Mouse (Mus musculus) forebrain, embryonic 11.5 days (tissue): Measurements from ENCODE around the gene Washc1. TPM values are rescaled to one million over a fixed set of nuclear protein-coding genes. Genes with fewer than 3 reads are reported as not detected.
"Not testable (repeated sequence)": the region's sequence is repeated elsewhere in the genome, so short reads cannot be mapped to it uniquely, and the experiment has no call there.

Experiments used
- ATAC-seq: fragments of 200-750 bp; cut with Nextera tagmentation; replicated peaks from 2 replicates; pipeline ENCODE4 v1.8.0; 2017; ENCODE audit warnings: moderate TSS enrichment; ENCODE audit not compliant: low FRiP score
- DNase-seq: peaks from one replicate; pipeline ENCODE4 v3.0.0-alpha.2; 2017; ENCODE audit warnings: low spot score
- H3K27ac ChIP-seq: fragments of 300-500 bp; sonication (generic); 2 replicates; pipeline ENCODE4 v1.5.1; 2014; ENCODE audit warnings: low read depth, low read length
- H3K27me3 ChIP-seq: fragments of 300-500 bp; sonication (generic); 2 replicates; pipeline ENCODE4 v1.6.1; 2014; ENCODE audit warnings: mild to moderate bottlenecking, low read length, mixed read lengths; ENCODE audit not compliant: control insufficient read depth, insufficient read depth
- H3K36me3 ChIP-seq: fragments of 300-500 bp; sonication (generic); 2 replicates; pipeline ENCODE4 v1.6.1; 2014; ENCODE audit warnings: mild to moderate bottlenecking, low read length, moderate library complexity, mixed read lengths; ENCODE audit not compliant: control insufficient read depth, insufficient read depth
- H3K4me1 ChIP-seq: fragments of 300-500 bp; sonication (generic); replicated peaks from 2 replicates; pipeline ENCODE4 v1.6.1; 2014; ENCODE audit warnings: low read length, mixed read lengths; ENCODE audit not compliant: control insufficient read depth, insufficient read depth
- H3K4me2 ChIP-seq: fragments of 300-500 bp; sonication (generic); 2 replicates; pipeline ENCODE4 v1.6.1; 2014; ENCODE audit warnings: low read depth, mild to moderate bottlenecking, low read length, moderate library complexity, mixed read lengths; ENCODE audit not compliant: severe bottlenecking
- H3K4me3 ChIP-seq: fragments of 300-500 bp; sonication (generic); 2 replicates; pipeline ENCODE4 v1.5.1; 2014; ENCODE audit warnings: low read depth, low read length
- H3K9ac ChIP-seq: fragments of 300-500 bp; sonication (generic); 2 replicates; pipeline ENCODE4 v1.6.1; 2014; ENCODE audit warnings: low read length
- H3K9me3 ChIP-seq: fragments of 300-500 bp; sonication (generic); 2 replicates; pipeline ENCODE4 v1.6.1; 2016; ENCODE audit warnings: low read length, mixed read lengths; ENCODE audit not compliant: control insufficient read depth
- WGBS: fragments of 180-500 bp; shearing (Covaris S2); extraction: QIAGEN DNeasy Blood & Tissue Kit; methylation state at CpG from one replicate; pipeline ENCODE4 v1.1.7; 2014; 5-methylcytosine and 5-hydroxymethylcytosine counted together
- polyA plus RNA-seq: library from polyadenylated mRNA; unstranded; fragments of >200 nt; fragmentation: Nextera tagmentation; extraction: Ambion mirVana; gene quantifications from 2 replicates; pipeline ENCODE4 v1.2.1, GENCODE M21; 2014

The Washc1 gene
- polyA plus RNA-seq, 1 experiment from 2014 or later, result 24.9 TPM

DNA sequence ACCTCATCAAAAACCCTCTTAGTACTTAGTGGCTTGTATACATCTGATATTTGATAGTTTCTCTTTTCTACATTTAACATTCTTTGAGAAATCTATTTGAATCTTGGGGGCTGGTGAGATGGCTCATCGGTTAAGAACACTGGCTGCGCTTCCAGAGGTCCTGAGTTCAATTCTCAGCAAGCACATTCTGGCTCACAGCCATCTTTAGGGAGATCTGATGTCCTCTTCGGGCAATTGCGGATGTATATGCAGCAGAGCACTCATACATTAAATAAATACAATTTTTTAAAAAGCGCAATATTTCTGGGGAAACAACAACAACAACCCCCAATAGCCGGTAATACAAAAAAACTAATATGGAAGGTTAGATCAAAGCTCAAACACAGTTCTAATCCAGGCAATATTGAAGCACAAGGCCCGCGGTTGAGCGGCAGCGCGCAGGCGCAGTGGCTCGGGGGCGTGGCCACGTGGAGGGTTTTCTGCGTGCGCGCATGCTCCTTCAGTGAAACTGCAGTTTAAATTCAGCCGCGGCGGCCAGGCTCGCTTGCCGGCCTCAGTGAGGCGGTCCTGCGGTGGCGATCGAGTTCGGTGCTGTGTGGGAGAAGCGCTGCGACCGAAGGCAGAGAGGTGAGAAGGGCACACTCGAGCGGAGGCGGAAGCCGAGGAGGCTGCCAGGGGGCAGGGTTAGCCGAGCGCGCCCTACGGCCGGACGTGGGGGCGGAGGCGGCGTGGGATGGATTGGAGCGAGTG lies 11.9 kb downstream of the Washc1 start, which contains the start of gene Ddx11:
Gene Ddx11, plus strand, starts transcription at position 455 of the 750 bp plus-strand sequence.
- Histone ChIP-seq H3K27me3 (no peaks in the 10 kb centered on the region), H3K9me3 (no peaks in the 10 kb centered on the region), H3K4me2 (peak within 1 kb of the TSS; percentile 75), H3K27ac (peak within 1 kb of the TSS; percentile 84), H3K36me3 (peaks cover 2% of the 10 kb centered on the region; the same call in 1 of the 2 replicates), H3K4me3 (peak within 1 kb of the TSS; percentile 65), H3K4me1 (peaks cover 7% of the 10 kb centered on the region; the same call in 1 of the 2 replicates), H3K9ac (peak within 1 kb of the TSS; percentile 70)
- ATAC-seq (peak; percentile 84), DNase-seq (peak; percentile 96)
- 6% methylated on average over 45 of the region's 45 CpGs for WGBS

DNA sequence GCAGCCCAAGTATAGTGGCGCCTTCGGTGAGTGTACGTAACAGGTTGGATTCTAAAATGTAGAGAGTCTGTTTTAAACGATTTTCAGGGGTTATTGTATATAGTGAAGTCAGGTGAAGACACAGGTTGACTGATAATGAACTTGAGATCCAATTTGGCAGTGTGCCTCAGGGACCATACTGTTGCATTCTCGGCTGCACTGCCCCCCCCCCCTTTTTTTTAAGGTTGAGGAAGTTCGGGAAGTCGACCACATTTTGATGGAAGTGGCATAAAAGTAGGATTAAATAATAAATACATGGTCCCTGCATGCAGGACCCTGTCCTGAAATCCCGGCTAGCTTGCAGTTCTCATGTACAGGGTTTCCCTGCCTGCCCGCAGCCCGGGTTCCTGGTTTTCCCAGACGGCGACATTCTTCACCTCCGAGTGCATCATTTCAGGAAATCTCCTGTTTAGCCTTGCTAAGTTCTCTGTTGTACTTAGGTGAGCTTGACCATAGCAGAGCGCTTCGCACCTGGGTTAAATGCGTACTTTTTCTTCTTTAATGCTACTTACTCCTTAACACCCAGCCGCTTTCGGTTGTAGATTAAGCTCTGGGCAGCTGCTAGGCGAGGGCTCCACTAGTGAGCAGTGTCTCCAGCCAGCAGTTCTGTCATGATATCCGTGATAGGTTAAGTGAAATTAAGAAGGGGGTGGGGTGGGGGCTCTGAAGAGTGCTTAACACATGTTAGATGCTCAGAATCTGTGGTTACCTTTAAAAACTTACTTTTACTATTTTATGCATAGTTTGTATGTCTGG lies 12.7 kb downstream of the Washc1 start:
- peak; percentile 53 for ATAC-seq
- Histone ChIP-seq H3K27me3 (no peaks in the 10 kb centered on the region), H3K9me3 (no peaks in the 10 kb centered on the region), H3K27ac (peak overlapping the region; percentile 84), H3K9ac (peak overlapping the region; percentile 70), H3K4me1 (peaks cover 7% of the 10 kb centered on the region; the same call in 1 of the 2 replicates), H3K4me3 (peak overlapping the region; percentile 65), H3K36me3 (peaks cover 2% of the 10 kb centered on the region; the same call in 1 of the 2 replicates), H3K4me2 (peak overlapping the region; percentile 75)
- 2% methylated on average over 20 of the region's 20 CpGs for WGBS
- DNase-seq, result peak; percentile 67

DNA sequence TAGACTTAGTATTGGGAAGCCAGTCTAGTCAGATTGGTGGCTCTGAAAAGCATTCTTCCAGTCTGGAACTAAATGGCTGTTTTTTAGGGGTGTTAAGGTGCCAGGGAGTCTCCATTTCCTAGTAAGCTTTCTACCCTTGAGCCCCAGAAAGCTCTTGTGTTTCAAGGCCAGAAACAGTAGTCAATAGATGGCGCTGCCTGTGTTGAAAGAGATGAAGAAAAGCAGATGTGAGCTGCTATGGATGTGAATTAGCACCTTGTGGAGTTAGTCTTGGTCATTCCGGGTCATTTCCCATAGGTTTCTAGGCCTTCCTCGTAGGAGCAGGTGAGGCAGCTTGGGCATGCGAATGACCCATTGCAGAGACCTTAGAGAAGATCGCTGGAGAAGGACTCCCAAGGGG lies 13.9 kb downstream of the Washc1 start:
- Histone ChIP-seq H3K27me3 (no peaks in the 10 kb centered on the region), H3K36me3 (peaks cover 2% of the 10 kb centered on the region; the same call in 1 of the 2 replicates), H3K4me3 (no peak overlapping the region), H3K4me1 (peaks cover 7% of the 10 kb centered on the region; the same call in 1 of the 2 replicates), H3K9me3 (no peaks in the 10 kb centered on the region), H3K9ac (no peak overlapping the region), H3K27ac (no peak overlapping the region), H3K4me2 (peak overlapping the region; percentile 15; the same call in 1 of the 2 replicates)
- ATAC-seq (no peak), DNase-seq (no peak)
- WGBS, result 63% methylated on average over 5 of the region's 5 CpGs

DNA sequence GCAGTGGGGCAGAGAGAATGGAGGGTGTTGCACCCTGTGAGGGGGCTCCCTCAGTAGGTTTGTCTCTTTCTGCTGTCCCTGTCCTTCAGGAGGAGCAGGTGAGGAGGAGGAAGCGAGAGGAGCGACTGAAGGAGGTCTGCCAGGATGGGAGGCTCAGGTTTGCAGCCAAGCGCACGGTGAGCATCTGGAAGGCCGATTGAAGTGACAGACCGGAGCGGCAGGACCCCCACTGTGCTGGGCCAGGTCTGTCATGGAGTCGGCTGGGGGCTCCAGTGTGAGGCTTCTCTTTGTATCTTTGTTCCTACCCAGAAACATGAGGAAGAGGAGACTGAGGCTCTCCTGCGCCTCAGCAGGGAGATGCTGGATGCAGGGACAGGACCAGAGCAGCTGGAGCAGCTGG lies 19.0 kb downstream of the Washc1 start:
- Histone ChIP-seq H3K27ac (no peak overlapping the region), H3K4me1 (0 out of 2 replicates have a peak, but pooled peaks cover under 1% of the 10 kb centered on the region), H3K4me3 (no peak overlapping the region), H3K4me2 (no peak overlapping the region), H3K9me3 (no peaks in the 10 kb centered on the region), H3K9ac (no peak overlapping the region), H3K27me3 (no peaks in the 10 kb centered on the region), H3K36me3 (peaks cover 16% of the 10 kb centered on the region)
- DNase-seq (no peak), ATAC-seq (no peak)
- 85% methylated on average over 9 of the region's 9 CpGs for WGBS

DNA sequence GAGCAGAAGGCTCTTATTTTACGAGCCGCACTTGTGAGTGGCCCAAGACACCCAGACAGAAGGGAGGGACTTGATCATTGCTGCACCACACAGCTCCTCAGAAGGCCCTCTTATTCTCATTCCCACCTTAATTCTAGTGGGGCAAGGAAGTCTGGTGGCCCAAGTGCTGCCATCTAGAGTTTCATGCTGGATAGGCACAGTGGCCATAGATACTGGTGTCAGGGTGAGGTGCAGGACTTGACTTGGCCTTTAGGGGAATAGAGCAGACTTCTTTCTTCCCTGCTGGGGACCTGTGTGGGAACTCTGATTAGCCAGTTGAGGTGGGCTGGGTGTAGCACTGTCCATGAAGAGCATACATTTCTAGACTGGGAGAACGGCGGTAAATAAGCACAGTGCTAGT lies 19.9 kb downstream of the Washc1 start:
- Histone ChIP-seq H3K27ac (no peak overlapping the region), H3K9ac (no peak overlapping the region), H3K9me3 (no peaks in the 10 kb centered on the region), H3K4me3 (no peak overlapping the region), H3K36me3 (peaks cover 16% of the 10 kb centered on the region), H3K4me1 (no peaks in the 10 kb centered on the region), H3K4me2 (no peak overlapping the region), H3K27me3 (no peaks in the 10 kb centered on the region)
- ATAC-seq (0 out of 2 replicates have a peak, but pooled peaks have one; percentile 12), DNase-seq (no peak)
- WGBS, result 98% methylated on average over 4 of the region's 4 CpGs

DNA sequence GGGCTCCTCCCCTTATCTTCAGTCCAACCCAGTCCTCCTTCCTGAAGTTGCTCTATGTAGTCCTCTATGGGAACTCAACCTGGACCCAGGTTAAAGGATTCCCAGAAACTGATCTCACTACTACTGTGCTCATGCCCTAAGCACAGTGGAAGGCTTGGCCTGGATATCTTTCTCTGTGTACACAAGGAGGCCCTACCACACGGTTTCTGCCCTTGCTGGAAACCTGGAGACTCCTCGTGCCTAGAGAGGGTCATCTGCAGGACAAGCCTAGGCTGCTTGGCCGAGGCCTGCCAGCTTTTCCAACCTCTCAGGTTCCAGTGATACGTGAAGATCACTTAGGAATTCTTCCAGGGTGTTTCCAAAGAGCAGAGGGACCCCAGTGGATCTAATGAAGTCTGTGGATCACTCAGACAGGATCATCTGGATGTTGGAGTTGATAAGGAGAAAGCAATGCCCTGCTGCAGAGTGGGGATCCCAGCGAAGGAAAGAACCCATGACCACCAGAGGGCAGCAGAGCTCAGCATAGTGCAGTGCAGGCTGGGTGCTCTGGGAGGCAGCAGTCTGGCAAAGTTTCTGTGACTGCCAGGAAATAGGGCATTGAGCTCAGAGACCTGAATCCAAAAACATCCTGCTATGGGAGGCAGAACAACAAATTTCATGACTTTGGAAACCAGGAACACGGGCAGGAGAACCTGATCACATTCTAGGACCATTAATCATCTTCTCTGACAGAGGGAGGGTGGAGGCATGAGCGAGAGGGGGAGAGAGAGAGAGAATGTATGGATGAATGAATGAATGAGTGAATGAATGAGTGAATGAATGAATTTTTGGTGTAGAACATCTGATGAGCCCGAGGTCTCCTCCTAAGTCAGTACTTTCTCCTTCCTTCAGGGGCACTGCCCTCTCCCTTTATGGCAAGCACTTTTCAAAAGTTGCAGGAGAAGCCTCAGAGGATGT lies 41.6 kb downstream of the Washc1 start:
- ATAC-seq, result peak; percentile 78
- H3K9ac ChIP-seq, H3K27me3 ChIP-seq, H3K4me1 ChIP-seq, H3K27ac ChIP-seq, H3K4me3 ChIP-seq, H3K36me3 ChIP-seq, DNase-seq, H3K4me2 ChIP-seq, H3K9me3 ChIP-seq: not testable (repeated sequence)
- 73% methylated on average over 5 of the region's 8 CpGs for WGBS

DNA sequence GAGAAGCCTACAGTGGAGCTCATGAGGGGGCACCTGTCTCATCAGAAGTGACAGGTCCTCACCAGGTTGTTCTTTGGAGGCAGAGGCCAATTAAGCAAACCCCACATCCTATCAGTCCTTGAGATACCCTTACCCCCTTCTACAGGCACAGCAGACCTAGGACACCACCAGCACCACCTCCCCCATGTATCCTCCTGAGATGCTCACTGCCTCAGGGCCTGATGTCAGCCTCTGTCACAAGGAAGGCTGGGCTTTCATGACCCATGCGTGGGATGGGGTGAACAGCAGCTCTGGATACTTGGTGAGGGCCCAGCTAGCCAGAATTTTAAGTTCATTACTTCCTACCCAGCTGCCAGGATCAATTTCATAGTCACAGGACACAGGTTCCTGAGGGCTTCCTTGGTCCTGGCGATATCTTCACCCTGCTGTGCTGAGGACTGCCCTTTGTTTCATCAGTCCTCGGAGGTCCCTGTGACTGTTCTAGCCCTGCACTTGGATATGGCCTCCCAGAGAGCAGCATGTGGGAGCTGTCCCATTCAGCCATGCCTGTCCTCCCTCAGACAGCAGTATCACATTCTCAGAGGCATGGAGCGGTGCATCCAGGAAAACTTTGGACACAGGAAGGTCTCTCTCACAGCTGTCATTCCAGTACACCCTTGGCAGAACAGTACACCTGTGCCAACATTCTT lies 42.5 kb downstream of the Washc1 start:
- not testable (repeated sequence) for H3K27ac ChIP-seq, H3K4me2 ChIP-seq, H3K4me3 ChIP-seq, ATAC-seq, H3K4me1 ChIP-seq, H3K36me3 ChIP-seq, H3K9ac ChIP-seq, H3K27me3 ChIP-seq, H3K9me3 ChIP-seq, DNase-seq
- 88% methylated on average over 4 of the region's 4 CpGs for WGBS
